Mouse (Mus musculus): ENCODE measurements around the gene Cox16. TPM values are rescaled to one million over a fixed set of nuclear protein-coding genes. Genes with fewer than 3 reads are reported as not detected.
"Not testable (repeated sequence)": the region's sequence is repeated elsewhere in the genome, so short reads cannot be mapped to it uniquely, and the experiment has no call there.

The Cox16 gene
- polyA plus RNA-seq, 1 experiment from 2014 or later, result 106 TPM

DNA sequence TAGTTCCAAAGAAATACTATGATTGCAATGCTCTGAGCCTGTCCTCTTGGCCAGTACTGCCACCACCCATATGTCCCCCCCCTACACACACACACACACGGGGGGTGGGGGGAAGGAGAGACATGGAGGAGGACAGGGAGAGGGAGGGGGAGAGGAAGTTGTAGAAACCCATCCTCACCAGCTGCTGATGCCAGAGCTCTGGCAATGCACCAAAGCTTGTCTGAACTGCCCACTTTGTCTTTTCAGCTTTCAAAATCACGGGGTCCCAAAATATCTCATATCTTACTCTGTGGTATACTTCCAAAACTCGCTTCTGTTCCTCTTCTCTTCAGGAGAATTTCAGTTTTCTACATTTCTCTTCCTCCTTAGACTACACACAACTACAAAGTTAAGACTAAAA is 71.7 kb downstream of the Cox16 start:
- no peaks in the 10 kb centered on the region for H3K9me3 ChIP-seq
- no peak overlapping the region for H3K27ac ChIP-seq
- no peaks in the 10 kb centered on the region for H3K27me3 ChIP-seq (ENCODE audit: insufficient read depth, poor library complexity, severe bottlenecking)
- H3K4me3 ChIP-seq, result no peak overlapping the region
- H3K36me3 ChIP-seq, result no peaks in the 10 kb centered on the region
- 91% methylated on average over 3 of the region's 3 CpGs for WGBS
- DNase-seq (ENCODE audit: low spot score), result no peak
- peaks cover 5% of the 10 kb centered on the region; the same call in 1 of the 2 replicates for H3K4me1 ChIP-seq

DNA sequence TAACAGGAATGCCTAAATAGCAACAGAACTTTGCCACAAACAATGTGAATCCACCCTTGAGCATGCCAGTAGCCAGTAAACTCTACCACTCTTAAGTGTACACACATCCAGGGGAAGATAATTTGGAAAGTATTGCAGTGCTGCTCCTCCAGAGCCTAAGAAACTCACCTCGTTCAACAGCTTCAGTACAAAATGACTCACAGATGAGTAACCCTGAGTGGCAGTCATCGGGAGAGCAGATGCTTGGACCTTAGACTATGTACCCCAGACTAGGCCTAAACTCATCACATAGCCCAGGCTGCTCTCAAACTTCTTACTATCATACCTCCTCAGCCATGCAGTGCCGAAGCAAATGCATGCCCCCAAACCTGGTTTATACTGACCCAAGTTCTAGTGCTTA is 76.0 kb downstream of the Cox16 start:
- H3K27me3 ChIP-seq (ENCODE audit: insufficient read depth, poor library complexity, severe bottlenecking), result no peaks in the 10 kb centered on the region
- no peaks in the 10 kb centered on the region for H3K36me3 ChIP-seq
- H3K4me3 ChIP-seq, result no peak overlapping the region
- no peaks in the 10 kb centered on the region for H3K9me3 ChIP-seq
- no peak for DNase-seq (ENCODE audit: low spot score)
- 78% methylated on average over 3 of the region's 3 CpGs for WGBS
- H3K27ac ChIP-seq, result no peak overlapping the region
- H3K4me1 ChIP-seq, result peaks cover 5% of the 10 kb centered on the region; the same call in 1 of the 2 replicates

DNA sequence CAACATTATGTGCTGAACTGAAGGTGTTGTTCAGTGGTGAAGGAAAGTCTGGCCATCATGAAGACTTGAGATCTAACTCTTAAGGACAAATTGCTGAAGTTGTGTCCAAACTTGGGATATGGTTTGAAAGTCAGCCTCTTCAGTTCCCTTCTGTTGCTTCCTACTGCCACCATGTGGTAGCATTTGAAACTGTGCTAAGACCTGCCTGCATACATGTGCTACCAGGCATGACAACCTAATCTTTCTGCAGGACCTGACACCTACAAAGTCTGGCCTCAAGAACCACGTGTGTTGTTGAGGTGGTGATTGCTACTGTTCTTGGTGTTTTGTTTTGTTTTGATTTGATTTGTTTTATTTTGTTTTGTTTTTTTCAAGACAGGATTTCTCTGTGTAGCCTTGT is 82.7 kb downstream of the Cox16 start:
- no peaks in the 10 kb centered on the region for H3K9me3 ChIP-seq
- 27% methylated on average over 1 of the region's 1 CpGs for WGBS

DNA sequence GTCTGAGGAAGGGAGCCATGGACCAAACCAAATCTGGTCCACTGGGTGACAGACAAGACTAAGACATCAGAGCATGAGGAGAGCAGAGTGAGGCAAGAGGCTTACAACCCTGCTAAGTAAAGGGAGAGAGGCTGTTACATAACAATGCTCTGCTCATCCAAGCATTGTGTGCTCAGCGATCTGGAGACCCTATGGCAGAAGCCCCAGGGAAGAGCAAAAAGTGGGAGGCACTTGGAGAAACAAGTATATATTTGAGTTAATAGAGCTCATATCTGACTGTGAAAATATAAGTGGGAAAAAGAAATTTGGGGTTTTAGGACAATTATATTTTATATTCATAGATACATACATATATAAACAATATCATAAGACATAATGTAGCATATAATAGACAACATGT is 105.6 kb downstream of the Cox16 start, which contains the start of gene Gm4787:
Gm4787 (minus strand) TSS at position 101 of the 400 bp plus-strand sequence.
- DNase-seq (ENCODE audit: low spot score), result not testable (repeated sequence)

More for the DNA sequence above, 82.7 kb downstream of the Cox16 start:
- Histone ChIP-seq H3K27me3 (ENCODE audit: insufficient read depth, poor library complexity, severe bottlenecking) (no peaks in the 10 kb centered on the region), H3K27ac (no peak overlapping the region), H3K36me3 (no peaks in the 10 kb centered on the region), H3K4me3 (no peak overlapping the region), H3K4me1 (no peaks in the 10 kb centered on the region)
- DNase-seq (ENCODE audit: low spot score), result no peak

DNA sequence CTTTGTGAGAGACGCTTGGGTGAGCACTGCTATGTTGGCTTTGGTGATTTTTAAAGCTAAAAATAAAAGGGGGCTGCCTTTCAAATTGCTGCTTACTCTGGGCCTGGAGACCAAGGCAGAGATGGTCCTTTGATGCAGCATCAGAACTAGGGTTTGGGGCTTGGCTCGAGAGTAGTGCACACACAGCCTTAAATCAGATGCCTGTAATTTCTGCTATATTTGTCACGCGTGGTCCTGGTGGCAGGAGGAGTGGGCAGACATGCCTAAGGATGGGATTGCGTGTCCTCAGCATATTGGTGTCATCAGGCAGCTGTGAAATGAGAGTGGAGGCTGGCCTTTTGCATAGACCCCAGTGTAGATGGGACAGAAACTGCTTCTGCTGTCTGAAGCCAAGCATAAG is 151.1 kb downstream of the Cox16 start:
- DNase-seq (ENCODE audit: low spot score), result no peak
- Histone ChIP-seq H3K27me3 (ENCODE audit: insufficient read depth, poor library complexity, severe bottlenecking) (peaks cover 58% of the 10 kb centered on the region), H3K4me1 (peaks cover 21% of the 10 kb centered on the region), H3K27ac (no peak overlapping the region), H3K4me3 (no peak overlapping the region; the same call in 1 of the 2 replicates), H3K36me3 (no peaks in the 10 kb centered on the region), H3K9me3 (no peaks in the 10 kb centered on the region)
- WGBS, result 71% methylated on average over 5 of the region's 5 CpGs

More for the DNA sequence above, 105.6 kb downstream of the Cox16 start, which contains the start of gene Gm4787:
- H3K4me1 ChIP-seq; H3K27ac ChIP-seq; H3K36me3 ChIP-seq; H3K27me3 ChIP-seq (ENCODE audit: insufficient read depth, poor library complexity, severe bottlenecking); H3K4me3 ChIP-seq; H3K9me3 ChIP-seq: not testable (repeated sequence)
- 68% methylated on average over 1 of the region's 1 CpGs for WGBS

DNA sequence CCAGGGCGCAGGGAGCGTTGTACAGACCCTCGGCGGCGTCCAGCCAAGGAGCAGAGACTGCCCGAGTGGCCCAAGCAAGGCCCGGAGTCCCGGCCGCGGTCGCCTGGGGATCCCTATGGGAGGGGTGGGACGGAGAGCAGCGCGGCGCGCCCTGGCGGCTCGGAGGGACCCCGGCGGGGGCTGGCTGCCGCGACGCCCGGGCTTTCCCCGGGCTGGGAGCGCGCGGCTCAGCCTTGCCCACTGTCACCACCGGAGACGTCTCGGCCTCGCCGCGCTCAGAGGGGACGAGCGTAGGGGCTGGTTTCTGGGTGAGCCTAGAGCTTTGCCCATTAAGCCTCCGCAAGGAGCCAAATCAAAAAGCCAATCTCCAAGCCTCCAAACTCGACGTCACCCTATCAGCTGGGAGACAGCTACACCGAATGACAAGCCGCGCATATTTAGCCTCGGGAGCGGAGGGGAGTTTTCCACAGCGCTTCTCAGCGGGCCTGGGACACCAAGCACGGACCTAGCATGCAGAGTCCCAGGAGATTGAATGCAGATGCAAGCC is 152.0 kb downstream of the Cox16 start, which contains the start of gene Slc8a3:
Slc8a3 (minus strand) TSS at position 306 of the 547 bp plus-strand sequence.
- under 1% methylated on average over 47 of the region's 47 CpGs for WGBS
- Histone ChIP-seq H3K27me3 (ENCODE audit: insufficient read depth, poor library complexity, severe bottlenecking) (peaks cover 58% of the 10 kb centered on the region), H3K9me3 (no peaks in the 10 kb centered on the region), H3K27ac (peak within 1 kb of the TSS; percentile 70), H3K36me3 (no peaks in the 10 kb centered on the region), H3K4me1 (peaks cover 21% of the 10 kb centered on the region), H3K4me3 (peak within 1 kb of the TSS; percentile 76)
- DNase-seq (ENCODE audit: low spot score), result peak; percentile 75

DNA sequence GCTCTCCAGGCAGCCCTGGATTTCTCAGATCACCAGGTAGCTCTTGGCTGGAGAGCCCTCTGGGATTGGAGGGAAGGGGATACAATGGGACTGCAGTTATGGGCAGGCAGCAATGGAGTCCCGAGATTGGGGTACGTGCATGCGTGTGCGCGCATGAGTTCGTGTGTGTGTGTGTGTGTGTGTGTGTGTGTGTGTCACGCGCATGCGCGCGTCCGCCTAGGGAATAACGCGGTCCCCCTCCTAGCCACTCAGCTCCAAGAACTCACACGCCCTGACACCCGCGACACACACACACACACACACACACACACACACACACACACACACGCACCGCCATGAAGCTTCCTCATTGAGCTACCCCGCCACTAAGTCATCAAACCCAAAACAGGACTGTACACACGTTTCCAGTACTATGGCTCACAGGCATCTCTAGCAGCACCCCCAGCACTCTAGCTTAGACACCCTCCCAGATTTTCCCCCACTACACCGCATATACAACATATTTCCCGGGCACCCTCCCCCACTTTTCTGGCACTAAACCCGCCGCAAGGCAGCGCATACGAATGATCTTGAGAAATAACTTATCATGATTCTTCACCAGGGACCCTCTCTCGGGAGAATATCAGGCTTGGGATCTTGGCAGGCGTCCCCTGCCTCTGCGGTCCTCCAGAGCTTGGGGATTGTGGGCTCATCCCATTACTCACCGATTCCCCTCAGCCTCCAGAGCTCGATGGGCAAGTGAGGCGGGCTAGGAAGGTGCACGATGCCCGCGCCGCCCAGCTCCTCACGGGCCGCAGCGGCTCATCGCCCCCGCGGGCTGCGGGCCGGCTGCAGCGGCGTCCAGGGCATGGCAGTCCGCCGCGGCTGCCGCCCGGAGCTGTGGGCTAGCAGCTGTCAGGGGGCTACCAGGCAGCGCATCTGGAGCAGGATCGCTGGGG is 152.7 kb downstream of the Cox16 start:
- Histone ChIP-seq H3K9me3 (no peaks in the 10 kb centered on the region), H3K27ac (peak overlapping the region; percentile 70), H3K4me1 (peaks cover 21% of the 10 kb centered on the region), H3K36me3 (no peaks in the 10 kb centered on the region), H3K4me3 (peak overlapping the region; percentile 76), H3K27me3 (ENCODE audit: insufficient read depth, poor library complexity, severe bottlenecking) (peaks cover 58% of the 10 kb centered on the region)
- WGBS, result 2% methylated on average over 45 of the region's 54 CpGs
- peak; percentile 76 for DNase-seq (ENCODE audit: low spot score)

DNA sequence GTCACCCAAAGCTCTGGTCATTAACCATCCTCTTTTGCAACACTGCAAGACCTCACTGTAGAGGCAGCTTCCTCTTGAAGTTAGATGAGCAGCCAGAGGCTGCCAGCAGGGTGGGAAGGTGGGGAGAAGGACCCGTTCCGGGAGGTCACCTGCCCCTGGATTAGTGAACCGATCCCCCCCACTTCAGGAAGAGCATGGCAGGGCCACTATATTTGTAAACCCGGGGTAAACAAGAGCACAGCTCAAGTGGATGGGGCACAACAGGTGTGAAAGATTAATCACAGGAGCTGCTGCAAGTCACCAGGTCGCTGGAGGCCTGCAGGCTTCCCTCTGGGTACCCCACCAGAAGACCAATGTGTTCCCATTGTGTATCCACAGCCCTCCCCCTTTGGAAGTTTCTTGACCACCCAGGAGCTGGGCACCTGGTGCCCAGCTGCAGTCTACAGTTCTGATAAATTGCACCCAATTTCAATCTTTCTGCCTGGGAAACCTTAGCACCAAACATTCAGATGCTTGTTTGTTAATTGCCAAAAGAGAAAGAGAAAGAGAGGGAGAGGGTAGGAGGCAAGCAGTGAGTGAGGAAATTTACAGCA is 153.8 kb downstream of the Cox16 start:
- DNase-seq (ENCODE audit: low spot score), result no peak
- Histone ChIP-seq H3K4me1 (peaks cover 21% of the 10 kb centered on the region), H3K36me3 (no peaks in the 10 kb centered on the region), H3K27ac (no peak overlapping the region), H3K27me3 (ENCODE audit: insufficient read depth, poor library complexity, severe bottlenecking) (peaks cover 58% of the 10 kb centered on the region), H3K4me3 (no peak overlapping the region), H3K9me3 (no peaks in the 10 kb centered on the region)
- 42% methylated on average over 5 of the region's 5 CpGs for WGBS

DNA sequence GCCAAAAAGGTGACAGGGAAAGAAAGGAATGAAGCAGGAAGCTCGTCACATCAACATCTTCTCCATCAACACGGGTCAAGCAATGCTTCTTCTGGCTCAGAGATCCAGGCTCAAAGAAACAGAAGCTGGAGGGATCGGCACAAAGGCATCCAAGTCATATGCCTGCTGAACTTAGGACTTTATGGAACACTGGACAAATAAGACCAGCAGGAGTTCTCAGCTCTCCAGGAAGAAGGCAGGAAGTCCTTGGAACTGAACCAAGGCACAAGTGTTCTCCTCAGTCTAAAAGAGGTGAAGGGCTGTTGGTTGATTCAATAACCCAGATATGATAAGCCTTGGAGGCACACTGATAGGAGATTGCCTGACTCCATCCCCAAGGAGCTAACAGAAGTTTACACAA is 159.9 kb downstream of the Cox16 start:
- WGBS, result 81% methylated on average over 3 of the region's 3 CpGs
- peaks cover 10% of the 10 kb centered on the region for H3K4me1 ChIP-seq
- peaks cover 3% of the 10 kb centered on the region; the same call in 1 of the 2 replicates for H3K27me3 ChIP-seq (ENCODE audit: insufficient read depth, poor library complexity, severe bottlenecking)
- H3K36me3 ChIP-seq, result no peaks in the 10 kb centered on the region
- H3K9me3 ChIP-seq, result no peaks in the 10 kb centered on the region
- no peak overlapping the region for H3K4me3 ChIP-seq
- H3K27ac ChIP-seq, result no peak overlapping the region
- no peak for DNase-seq (ENCODE audit: low spot score)

DNA sequence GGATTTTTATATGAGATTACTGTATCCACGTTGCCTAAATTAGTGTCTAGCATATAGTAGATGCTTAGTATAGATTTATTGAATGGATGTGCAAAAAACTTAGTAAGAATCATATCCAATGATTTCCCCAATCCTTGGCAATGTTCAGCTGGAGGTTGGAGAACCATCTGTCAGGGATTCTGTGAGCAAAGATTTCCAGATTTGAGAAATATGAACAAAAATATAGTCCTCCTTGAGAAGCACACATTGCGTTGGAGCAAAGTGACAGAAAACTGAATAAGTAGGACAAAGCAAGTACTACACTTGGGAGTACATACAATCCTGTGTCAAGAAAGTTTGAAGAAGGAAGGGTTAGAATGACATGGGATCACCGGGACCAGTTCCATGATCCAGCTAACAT is 160.8 kb downstream of the Cox16 start:
- 92% methylated on average over 3 of the region's 3 CpGs for WGBS
- Histone ChIP-seq H3K27ac (no peak overlapping the region), H3K4me1 (peaks cover 10% of the 10 kb centered on the region), H3K9me3 (no peaks in the 10 kb centered on the region), H3K4me3 (no peak overlapping the region), H3K36me3 (no peaks in the 10 kb centered on the region), H3K27me3 (ENCODE audit: insufficient read depth, poor library complexity, severe bottlenecking) (no peaks in the 10 kb centered on the region; the same call in 1 of the 2 replicates)
- no peak for DNase-seq (ENCODE audit: low spot score)

DNA sequence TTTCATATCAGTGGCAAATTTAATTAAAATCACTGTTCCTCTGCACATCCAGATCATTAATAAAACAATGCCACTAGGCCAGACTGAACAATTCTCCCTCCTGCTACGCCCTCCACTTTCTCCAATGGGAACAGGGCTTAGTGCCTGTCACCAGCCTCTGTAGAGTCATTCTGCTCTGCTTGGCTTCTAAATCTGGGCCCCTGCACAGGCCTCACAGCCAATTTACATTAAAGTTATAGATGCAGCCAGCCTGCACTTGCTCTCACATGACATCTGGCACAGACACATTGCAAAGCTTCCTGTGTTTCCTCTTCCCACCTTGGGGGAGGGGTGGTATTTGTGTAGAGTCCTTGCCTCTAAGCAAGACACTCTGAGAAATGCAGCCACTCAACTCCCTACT is 163.9 kb downstream of the Cox16 start:
- Histone ChIP-seq H3K36me3 (no peaks in the 10 kb centered on the region), H3K27ac (peak overlapping the region; percentile 26; the same call in 1 of the 2 replicates), H3K4me1 (peaks cover 10% of the 10 kb centered on the region), H3K27me3 (ENCODE audit: insufficient read depth, poor library complexity, severe bottlenecking) (no peaks in the 10 kb centered on the region), H3K4me3 (no peak overlapping the region), H3K9me3 (no peaks in the 10 kb centered on the region)
- no peak for DNase-seq (ENCODE audit: low spot score)
- WGBS, result 68% methylated on average over 1 of the region's 1 CpGs

DNA sequence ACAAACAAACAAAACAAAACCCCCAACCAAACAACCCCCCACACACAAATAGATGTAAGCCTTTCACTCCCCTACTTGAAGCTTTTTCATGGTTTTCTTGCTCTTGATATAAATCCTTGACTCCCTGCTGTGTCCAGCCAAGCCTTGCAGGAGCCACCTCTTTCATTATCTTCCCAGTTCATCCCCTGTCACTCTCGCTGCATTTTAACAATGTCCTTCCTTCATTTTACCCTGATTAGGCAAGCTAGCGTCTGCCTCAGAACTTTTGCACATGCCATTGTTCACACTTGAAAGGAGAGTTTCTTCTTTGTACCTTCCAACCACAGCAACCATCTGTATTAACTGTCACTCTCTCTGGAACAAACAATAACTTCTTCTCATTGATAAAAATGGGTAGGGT is 167.1 kb downstream of the Cox16 start:
- 36% methylated on average over 2 of the region's 2 CpGs for WGBS

DNA sequence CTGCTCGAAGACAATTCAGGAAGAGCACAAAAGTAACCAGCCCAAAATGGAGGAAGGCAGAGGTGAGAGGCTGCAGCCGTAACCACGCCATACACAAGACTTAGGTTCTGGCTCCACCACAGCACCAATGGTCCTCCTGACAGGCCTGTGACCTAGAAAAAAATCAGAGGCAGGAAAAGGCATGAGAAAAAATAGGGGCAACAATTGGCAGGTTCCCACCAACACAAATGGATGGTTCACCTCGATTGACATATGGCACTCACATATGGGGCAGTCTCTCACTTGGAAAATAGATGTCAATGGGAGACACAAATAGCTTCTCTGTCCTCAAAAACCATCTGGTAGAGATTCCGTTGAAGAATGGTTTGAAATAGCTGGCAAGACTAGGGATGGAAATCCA is 169.0 kb downstream of the Cox16 start:
- DNase-seq (ENCODE audit: low spot score), result no peak
- no peak overlapping the region for H3K4me3 ChIP-seq
- H3K36me3 ChIP-seq, result no peaks in the 10 kb centered on the region
- H3K27me3 ChIP-seq (ENCODE audit: insufficient read depth, poor library complexity, severe bottlenecking), result no peaks in the 10 kb centered on the region
- WGBS, result 89% methylated on average over 5 of the region's 5 CpGs
- peaks cover 4% of the 10 kb centered on the region for H3K4me1 ChIP-seq
- no peaks in the 10 kb centered on the region for H3K9me3 ChIP-seq
- no peak overlapping the region for H3K27ac ChIP-seq

More for the DNA sequence above, 167.1 kb downstream of the Cox16 start:
- H3K27ac ChIP-seq, result no peak overlapping the region
- peaks cover 10% of the 10 kb centered on the region for H3K4me1 ChIP-seq
- no peak for DNase-seq (ENCODE audit: low spot score)
- H3K27me3 ChIP-seq (ENCODE audit: insufficient read depth, poor library complexity, severe bottlenecking), result no peaks in the 10 kb centered on the region
- H3K4me3 ChIP-seq, result no peak overlapping the region
- H3K36me3 ChIP-seq, result no peaks in the 10 kb centered on the region
- no peaks in the 10 kb centered on the region for H3K9me3 ChIP-seq

Measured in heart, embryonic 10.5 days (tissue).